Mouse (Mus musculus) hindlimb bud, embryonic 11.5 days (tissue): ENCODE measurements at regions not wholly inside any gene's neighbourhood (a gene's known extent, or its start where the extent isn't known, plus 50 kb on each side); places are given as distances from the start of the nearest gene placed in this dataset.

Source experiments
- DNase-seq: peaks from one replicate; pipeline ENCODE4 v3.0.0-alpha.2; 2012; ENCODE audit warnings: low read depth, low spot score; ENCODE audit errors: extremely low spot score

GRCm38 (mm10) chr12:71370091-71370490 lies 60.4 kb downstream of the Dact1 start:
- DNase-seq = no peak

GRCm38 (mm10) chr12:71371948-71372347 lies 62.3 kb downstream of the Dact1 start:
- no peak for DNase-seq

DNA sequence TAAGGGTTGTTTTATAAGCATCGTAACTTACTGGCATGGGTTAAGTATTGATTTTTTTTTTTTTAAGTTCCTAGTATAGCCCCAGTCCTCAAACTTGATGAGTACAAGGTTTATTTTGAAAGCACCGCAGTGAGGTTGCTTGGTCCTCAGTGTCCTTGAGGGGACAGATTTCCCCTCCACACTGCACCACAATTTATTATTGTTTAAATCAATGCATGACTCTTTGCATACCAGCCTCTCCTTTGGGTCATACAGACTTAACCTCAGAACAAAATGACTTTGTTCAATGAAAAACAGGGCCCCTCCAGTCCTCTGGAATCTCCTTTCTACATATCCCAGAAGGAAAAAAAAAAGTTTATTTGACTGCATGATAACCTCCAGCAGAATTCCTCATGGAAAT lies 63.9 kb downstream of the Dact1 start:
- no peak for DNase-seq

DNA sequence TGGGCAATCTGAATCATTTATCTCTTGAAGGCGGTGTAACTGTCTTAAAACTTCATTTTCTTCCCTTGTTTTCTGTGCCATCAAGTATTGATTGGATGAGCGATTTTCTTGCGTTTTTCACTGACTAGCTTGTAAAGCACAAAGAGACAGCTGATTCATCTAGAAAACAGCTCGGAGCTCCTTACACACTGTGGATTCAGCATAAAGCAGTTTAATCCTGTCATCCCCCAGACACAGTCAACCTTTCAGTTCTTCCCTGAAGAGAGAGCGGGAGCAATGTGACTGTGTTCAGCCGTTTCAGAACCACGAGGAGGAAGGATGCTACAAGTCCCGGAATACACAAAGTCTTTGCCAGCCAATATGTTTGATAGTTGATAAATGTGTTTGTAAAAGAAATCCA lies 66.8 kb downstream of the Dact1 start:
- no peak for DNase-seq

DNA sequence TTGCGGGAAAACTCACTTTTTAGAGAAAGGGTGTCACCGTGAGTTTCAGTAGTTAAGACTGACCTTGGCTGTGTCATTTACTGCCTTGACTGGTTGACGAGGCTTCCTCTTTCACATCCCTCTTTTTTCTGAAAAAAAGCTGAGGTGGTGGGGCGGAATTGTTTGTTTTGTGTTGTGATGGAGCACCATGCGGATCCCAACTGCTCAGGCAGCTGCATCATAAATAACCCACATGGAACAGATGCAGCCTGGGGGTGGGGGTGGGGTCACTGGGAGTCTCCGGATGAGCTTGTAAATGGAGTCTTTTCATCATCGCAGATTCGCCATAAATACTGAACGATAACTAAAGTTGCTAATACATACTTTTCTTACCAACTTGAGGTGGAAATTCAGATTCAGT lies 67.3 kb downstream of the Dact1 start:
- no peak for DNase-seq

DNA sequence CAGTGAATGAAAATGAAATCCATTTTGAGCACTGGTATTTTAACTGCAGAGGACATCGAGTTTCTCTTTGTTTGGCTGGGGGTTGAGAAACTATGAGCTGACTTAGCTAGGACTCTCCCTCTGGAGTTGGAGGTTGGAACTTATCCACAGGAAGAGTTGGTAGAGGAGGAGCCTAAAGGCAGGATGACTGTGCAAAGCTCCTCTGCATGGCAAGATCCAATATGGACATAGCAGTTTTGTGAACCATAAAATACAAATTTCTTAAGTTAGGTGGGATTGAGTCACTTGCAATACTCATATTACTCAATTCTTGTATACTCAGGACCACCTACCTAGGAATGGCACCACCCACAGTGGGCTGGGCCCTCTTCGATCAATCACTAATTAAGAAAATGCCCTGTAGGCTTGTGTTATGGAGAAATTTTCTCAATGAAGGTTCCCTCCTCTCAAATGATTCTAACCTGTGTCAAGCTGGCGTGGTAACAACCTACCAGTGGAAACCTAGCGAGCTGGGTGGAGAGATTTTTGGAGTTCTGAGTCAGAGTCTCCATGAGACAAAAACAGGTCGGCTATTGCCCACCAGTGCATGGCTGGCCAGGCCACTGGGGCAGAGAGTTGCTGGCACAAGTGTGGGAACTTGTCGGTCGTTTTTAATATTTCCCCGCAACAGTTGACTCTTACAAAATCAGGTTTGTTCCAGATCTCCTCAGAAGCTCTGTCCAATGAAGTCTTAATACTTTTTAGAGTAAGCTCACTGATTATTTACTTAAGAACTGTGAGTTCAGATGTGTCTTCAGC lies 70.1 kb downstream of the Dact1 start:
- DNase-seq = no peak

GRCm38 (mm10) chr12:71380424-71380761 lies 70.7 kb downstream of the Dact1 start:
- DNase-seq = no peak

GRCm38 (mm10) chr12:71386251-71386650 lies 76.6 kb downstream of the Dact1 start:
- DNase-seq = no peak

DNA sequence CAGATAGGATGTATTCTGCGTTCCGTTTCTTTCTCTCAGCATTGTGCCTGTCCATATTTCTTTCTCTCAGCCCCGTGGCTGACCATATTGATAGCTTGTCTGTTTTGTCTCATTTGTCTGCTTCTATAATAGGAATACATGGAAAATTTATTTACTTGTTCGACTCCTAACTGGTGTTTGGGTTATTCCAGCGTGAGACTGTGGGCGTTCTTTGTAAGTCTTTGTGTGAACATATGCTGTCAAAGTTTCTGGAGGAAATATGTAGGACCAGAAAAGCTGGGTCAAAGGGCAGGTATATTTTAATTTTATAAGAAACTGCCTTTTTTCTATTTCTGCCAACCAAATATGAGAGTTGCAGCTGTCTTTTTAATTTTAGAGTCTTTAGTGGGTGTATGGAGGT lies 81.8 kb downstream of the Dact1 start:
- DNase-seq = no peak

GRCm38 (mm10) chr12:71393752-71394151 lies 84.1 kb downstream of the Dact1 start:
- DNase-seq = no peak

DNA sequence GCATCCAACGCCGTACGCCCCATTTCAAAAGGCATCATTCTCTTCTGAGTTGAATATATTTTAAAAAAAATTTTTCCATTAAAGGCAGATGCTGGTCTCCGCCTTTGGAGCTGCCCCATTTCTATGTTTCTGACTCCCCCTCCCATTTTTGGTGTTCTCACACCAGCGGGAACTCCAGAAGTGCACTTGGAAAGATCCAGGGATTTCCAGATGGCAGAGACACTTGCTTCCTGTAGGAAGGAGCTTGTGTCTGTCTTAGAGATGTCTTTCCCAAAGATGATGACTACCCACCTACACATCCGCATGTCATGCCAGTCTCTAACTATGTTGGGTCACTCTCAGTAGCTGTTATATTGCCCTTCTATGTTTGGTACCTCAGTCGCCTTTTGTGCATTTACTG lies 87.8 kb downstream of the Dact1 start:
- DNase-seq = no peak

GRCm38 (mm10) chr12:71398701-71399100 lies 89.0 kb downstream of the Dact1 start:
- no peak for DNase-seq

GRCm38 (mm10) chr12:71400201-71400600 lies 90.5 kb downstream of the Dact1 start:
- no peak for DNase-seq

- DNase-seq = no peak
These were observed 92.1 kb downstream of the Dact1 start for GRCm38 (mm10) chr12:71401621-71402416.

DNA sequence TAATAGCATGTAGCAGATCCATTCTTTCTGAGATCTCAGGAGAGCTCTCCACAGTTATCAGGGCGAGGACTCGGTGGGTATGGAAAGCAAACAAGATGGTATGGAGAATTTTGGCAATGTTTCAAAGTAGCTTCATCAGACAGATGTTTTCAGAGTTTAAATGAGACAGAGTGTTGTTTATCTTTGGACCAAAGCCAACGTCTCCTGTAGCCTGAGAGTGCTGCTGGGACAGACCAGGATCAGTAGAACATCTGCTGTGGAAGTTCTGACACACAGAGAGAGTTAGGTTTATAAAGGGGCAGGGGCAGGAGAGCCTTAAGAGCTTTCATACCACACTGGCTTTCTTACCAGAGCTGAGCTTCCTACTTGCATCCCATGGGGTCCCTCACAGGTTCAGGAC lies 97.6 kb downstream of the Dact1 start:
- DNase-seq = no peak

GRCm38 (mm10) chr12:71408396-71409050 lies 98.8 kb downstream of the Dact1 start:
- DNase-seq = no peak

DNA sequence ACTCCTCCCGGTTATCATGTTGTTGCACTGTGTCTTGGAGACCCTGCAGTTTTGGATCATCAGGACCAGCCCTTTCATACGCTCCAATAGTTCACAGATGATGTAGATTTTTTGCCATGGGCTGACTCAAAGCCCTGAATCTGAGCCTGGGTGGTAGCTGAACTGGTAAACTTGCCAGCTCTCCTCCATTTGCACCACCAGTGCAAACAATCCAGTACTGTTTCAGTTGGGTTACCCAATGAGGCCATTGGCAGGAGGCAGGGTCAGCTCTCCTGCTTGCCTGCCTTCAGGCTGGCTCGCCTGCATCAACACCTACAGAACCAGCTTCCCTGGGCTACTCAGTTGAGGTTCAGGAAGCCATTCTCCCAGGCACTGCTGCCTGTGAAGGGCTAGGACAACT lies 102.6 kb downstream of the Dact1 start:
- DNase-seq = no peak

GRCm38 (mm10) chr12:71416968-71417367 lies 107.3 kb downstream of the Dact1 start:
- no peak for DNase-seq

DNA sequence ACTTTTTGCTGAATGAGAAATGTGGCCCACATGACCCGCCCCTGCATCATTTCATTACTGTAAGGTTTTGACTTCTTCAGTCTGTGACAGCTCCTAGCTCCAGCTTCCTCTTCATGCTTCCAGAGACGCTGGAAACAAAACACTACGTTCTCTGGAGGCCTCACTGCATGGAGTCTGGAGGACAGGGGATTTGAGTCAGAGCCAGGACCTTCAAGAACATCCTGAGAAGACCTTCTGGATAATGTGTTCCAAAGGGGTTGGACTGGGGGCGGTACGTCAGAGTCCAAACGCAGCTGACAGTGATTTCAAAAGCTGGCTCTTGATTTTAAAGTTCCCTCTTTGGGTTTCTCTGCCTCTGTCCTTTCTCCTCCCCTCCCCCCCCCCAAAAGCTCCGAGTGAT lies 108.5 kb downstream of the Dact1 start:
- DNase-seq = no peak

DNA sequence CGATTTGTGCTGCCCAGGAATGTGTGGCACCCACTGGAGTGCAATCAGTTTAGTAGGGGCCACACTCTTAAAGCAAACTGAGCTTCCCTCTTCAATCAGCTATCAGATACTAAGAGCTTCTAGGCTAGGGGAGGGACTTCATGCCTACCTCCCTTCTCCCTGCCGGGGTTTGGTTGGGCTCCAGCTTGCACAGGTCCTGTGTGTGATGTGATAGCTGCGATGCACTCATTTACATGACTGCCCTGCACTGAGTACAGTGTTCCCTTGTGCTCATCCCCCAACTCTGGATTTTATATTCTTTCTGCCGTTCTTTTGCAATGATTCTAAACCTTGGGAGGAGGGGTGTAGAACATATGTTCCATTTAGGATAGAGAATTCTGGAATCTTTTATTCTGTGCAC lies 109.5 kb downstream of the Dact1 start:
- DNase-seq = no peak

DNA sequence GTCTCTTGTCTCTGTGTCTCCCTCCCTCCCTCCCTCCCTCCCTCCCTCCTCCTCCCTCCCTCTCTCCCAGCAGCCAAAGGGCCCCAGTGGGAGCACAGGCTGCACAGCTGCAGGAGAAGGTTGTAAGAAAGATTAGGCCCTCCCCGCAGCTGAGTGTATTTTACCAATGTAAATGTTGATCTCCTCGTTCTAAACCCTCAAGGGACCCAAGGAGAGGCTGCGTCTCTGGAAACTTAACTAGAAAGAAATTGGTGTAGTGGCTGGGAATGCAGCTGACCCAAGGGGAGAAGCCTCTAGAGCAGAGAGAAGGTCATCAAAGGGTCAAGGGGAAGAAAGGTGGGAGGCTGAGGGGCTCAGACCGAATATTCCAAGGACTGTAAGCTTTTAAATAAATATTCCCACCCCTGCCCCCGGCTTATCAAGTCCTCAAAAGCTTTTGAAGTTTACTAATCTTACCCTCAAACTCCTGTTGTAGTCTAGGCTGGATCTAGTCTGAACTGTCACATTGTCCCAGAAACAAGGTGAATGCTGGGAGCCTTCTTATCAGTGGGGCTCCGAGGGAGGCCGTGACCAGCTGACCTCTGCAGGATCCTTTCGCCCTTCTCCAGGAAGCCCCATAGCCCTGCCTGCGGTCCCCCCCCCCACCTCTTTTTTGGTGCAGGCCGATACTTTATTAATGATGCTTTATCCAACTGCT lies 116.5 kb downstream of the Dact1 start:
- DNase-seq = no peak
